Mouse (Mus musculus) Patski (cell line): ENCODE data around the gene Upf3a. TPM values are rescaled to one million over a fixed set of nuclear protein-coding genes. Genes with fewer than 3 reads are reported as not detected.
"Not testable (repeated sequence)": the region's sequence is repeated elsewhere in the genome, so short reads cannot be mapped to it uniquely, and the experiment has no call there.

ENCODE experiments used
- ATAC-seq: fragments of 100-300 bp; one replicate; pipeline ENCODE4 v1.8.0; 2021
- CTCF ChIA-PET: fragments of 350-600 bp; sonication (Branson Sonifier 250); formaldehyde crosslinking; loops from one replicate; lab custom pipeline; 2022; ENCODE audit warnings: inconsistent platforms; lab: Charles Lee
- POLR2A ChIA-PET: fragments of 350-600 bp; sonication (Branson Sonifier 250); formaldehyde crosslinking; loops from one replicate; lab custom pipeline; 2022; ENCODE audit warnings: antibody characterized with exemption, inconsistent platforms; lab: Charles Lee
- DNase-seq: peaks from one replicate; pipeline ENCODE4 v3.0.0-alpha.2; 2011; ENCODE audit warnings: low read depth, low spot score
- H3K27me3 ChIP-seq: fragments of 371-371 bp; one replicate; pipeline ENCODE4 v1.5.1; 2021
- CTCF ChIP-seq: fragments of 100-300 bp; IDR thresholded peaks from one replicate; pipeline ENCODE4 v1.5.1; 2021
- in situ Hi-C: fragments of 300-500 bp; cut with MboI; formaldehyde crosslinking; loops from 3 replicates; pipeline ENCODE4 v1.11.1; 2018; ENCODE audit warnings: low pct_unique_long_range_greater_than_20kb, mixed read lengths
- polyA plus RNA-seq: library from polyadenylated mRNA; unstranded; gene quantifications from one replicate; pipeline ENCODE4 v1.2.3, GENCODE M21; 2021

The Upf3a gene
- polyA plus RNA-seq, 1 experiment from 2014 or later, result 36.4 TPM

- no peak for TF ChIP-seq CTCF
- H3K27me3 ChIP-seq, result peaks cover 6% of the 10 kb centered on the region
- CTCF ChIA-PET, result no interaction called here
- in situ Hi-C loops, result no loop called here
- DNase-seq (no peak), ATAC-seq (no peak)
- POLR2A ChIA-PET, result no interaction called here
Observed at GRCm38 (mm10) chr8:13828598-13829172, 43.3 kb downstream of the Upf3a start.

GRCm38 (mm10) chr8:13838289-13838688 is 52.9 kb downstream of the Upf3a start, which contains the start of gene AF366264:
AF366264 (minus strand) TSS chr8:13838389.
- POLR2A ChIA-PET, H3K27me3 ChIP-seq, in situ Hi-C loops, DNase-seq, CTCF ChIA-PET, ATAC-seq: not testable (repeated sequence)

- in situ Hi-C loops, POLR2A ChIA-PET, ATAC-seq, H3K27me3 ChIP-seq, DNase-seq, CTCF ChIA-PET: not testable (repeated sequence)
Observed at GRCm38 (mm10) chr8:13843286-13843685, 57.9 kb downstream of the Upf3a start.

Other genes with a start within 250 kb of the Upf3a start
- gene 1700029H14Rik, start 223.2 kb upstream of the Upf3a start, polyA plus RNA-seq, result not detected
- 28.1 TPM for gene Rasa3, start 108.0 kb upstream of the Upf3a start, polyA plus RNA-seq
- gene Cfap97d2, start 79.7 kb upstream of the Upf3a start, polyA plus RNA-seq, result not detected
- 88.2 TPM for gene Cdc16, start 27.9 kb upstream of the Upf3a start, polyA plus RNA-seq
- not detected for gene AF366264, start 52.8 kb downstream of the Upf3a start, polyA plus RNA-seq
- 28.7 TPM for gene Champ1, start 84.0 kb downstream of the Upf3a start, polyA plus RNA-seq
- gene Coprs, start 104.7 kb downstream of the Upf3a start, polyA plus RNA-seq, result 51.6 TPM